Mouse (Mus musculus) fibroblast of lung, adult 2 months (primary cell): ENCODE data around the gene Wnk4.

Source experiments
- DNase-seq: peaks from one replicate; pipeline ENCODE4 v3.0.0-alpha.2; 2011; ENCODE audit warnings: low read depth

Gene Wnk4

DNA sequence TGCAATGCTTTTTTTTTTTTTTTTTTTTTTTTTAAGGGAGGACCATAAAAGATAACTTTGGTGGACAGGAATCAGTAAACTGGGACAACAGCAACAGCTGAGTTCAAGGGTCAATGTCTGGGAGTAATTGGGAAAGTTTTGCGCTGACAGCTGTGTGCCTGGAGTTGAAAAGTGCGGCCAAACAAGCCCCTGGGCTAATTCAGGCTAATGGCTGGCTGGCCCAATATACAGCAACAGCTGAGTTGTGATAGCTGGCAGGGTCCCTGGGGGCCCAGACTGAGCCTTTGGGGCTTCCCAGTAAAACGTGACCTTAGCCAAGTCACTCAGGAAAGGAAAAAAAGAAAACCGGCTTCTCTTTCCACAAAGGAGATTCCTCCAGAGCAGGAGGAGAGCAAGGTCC is 15.3 kb upstream of the Wnk4 start:
- DNase-seq, result no peak

DNA sequence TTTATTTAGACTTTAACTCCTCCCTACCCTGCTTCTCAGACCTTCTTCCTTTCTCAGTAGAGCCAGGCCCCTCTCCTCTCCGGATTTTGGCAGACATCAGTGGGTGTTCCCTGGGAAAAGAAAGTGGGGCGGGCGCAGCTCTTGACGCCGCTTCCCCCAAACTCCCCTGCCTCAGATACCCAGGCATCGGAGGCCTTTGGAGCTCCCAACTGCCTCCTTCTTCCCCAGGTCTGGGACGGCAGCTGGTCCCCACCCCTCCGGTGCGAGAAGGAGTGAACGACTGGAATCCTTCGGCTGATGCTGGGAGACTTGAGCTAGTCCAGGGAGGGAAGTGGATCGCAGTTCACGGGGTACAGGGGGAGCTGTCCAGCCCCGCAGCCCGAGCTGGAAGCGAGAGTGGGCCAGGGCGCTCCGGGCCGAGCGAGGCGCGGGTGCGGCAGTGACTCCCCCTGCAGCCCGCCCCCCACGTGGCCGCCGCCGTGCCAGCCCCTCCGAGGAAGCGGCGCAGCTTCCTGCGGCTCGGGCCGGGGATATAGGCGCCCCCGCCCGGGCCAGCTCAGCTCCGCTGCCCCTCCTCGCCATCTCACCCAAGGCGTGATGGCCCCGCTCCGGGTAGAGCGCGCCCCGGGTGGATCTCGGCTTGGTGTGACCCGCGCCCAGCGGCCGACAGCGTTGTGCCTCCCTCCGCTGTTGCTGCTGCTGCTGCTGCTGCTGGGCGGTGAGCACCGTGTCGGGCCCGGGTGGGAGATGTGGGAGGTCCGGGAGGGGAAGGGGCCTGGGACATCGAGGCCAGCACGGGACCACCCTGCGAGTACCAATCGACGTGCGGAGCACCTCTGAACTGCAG is 14.3 kb upstream of the Wnk4 start, which contains the start of gene Ramp2:
Gene Ramp2, plus strand, starts transcription at position 174 of the 847 bp plus-strand sequence.
- no peak for DNase-seq

DNA sequence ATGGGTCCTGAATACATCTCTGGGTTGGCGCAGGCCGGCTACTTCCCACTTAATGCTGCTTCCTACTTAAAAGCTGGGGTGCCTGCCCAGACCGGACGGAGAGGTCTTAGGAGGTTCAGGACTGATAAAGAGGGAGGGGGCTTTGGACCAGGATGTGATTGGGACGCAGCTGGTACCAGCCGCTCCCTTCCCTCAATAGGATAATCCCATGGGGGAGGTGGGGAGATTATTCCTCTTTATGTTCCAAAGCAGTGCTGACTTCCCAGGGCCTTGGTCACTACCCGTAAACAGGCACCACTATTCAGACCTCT is 13.7 kb upstream of the Wnk4 start:
- no peak for DNase-seq

DNA sequence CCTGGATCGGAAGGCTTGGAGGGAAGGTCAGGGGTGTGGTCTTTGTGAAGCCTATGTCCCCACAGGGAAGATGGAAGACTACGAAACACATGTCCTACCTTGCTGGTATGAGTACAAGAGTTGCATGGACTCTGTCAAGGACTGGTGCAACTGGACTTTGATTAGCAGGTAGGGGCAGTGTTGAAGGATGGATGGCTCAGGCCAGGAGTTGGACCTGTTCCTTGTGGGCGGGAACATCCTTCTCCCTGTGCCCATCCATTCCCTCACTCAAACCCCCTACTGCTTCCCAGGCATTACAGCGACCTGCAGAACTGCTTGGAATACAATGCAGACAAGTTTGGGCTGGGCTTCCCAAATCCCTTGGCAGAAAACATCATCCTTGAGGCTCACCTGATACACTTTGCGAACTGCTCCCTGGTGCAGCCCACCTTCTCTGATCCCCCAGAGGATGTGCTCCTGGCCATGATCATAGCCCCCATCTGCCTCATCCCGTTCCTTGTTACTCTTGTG is 12.8 kb upstream of the Wnk4 start:
- no peak for DNase-seq

DNA sequence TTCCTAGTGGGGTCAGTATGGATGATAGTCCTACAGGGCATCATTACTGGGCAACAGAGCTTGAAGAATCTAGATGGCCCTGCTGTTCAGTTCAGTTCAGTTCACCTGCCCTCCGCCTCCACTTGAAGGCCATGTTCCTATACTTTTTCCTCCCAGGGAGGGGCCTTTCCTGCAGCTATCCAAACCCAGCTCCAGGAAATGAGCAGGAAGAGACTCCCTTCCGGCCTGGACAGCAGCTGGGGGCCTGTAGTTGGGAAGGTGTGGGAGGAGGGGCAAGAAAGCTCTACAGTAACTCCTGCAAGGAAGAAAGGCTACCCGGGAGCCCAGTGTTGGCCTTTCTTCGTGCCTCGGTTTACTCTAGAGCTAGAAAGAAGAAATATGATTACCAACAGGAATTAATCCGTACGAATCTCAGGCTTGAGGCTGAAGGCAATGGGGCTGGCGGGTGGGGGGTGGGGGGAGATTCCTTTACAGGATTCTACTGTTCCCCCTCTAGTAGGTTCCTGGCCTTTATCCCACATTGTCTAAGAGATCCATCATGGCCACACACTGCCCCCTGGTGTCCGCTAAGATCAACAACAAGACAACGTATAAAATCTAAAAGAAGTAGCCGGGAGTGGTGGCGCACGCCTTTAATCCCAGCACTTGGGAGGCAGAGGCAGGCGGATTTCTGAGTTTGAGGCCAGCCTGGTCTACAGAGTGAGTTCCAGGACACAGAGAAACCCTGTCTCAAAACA is 11.9 kb upstream of the Wnk4 start:
- no peak for DNase-seq

DNA sequence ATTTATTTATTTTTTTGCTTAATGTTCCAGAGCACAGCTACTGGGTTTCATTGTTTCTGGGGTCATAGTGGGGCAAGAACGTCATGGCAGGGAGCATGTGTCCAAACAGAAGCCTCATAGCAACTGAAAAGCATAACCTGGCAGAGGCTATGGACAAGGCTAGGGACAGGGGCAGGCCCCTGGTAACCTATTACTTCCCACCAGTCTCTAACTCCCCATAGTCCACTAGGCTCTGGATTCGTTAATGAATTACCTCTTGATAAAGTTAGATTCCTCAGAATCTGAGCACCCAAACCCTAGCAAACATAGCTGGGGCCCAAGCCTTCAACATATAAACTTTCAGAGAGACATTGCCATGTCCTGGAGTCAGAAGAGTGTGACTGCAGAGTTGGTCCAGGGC is 9.3 kb upstream of the Wnk4 start:
- no peak for DNase-seq

DNA sequence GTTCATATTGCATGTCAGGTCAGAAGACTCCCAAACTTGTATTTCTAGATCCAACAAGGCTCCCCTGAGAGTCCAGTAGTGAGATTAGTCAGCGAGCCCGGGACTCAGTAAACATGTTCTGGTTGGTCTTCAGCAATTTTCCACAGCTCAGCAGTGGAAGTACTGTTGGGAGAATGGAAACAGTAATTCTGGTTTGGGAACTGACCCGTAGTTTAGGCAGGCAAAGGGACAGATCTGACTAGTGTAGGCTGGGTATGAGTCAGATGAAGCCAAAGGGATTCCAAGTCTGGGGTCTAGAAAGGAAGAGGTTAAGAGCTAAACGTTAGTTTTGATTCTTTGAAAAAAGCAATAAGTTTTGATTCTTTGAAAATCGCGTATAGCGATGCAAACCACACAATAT is 7.4 kb upstream of the Wnk4 start:
- peak; percentile 60 for DNase-seq

DNA sequence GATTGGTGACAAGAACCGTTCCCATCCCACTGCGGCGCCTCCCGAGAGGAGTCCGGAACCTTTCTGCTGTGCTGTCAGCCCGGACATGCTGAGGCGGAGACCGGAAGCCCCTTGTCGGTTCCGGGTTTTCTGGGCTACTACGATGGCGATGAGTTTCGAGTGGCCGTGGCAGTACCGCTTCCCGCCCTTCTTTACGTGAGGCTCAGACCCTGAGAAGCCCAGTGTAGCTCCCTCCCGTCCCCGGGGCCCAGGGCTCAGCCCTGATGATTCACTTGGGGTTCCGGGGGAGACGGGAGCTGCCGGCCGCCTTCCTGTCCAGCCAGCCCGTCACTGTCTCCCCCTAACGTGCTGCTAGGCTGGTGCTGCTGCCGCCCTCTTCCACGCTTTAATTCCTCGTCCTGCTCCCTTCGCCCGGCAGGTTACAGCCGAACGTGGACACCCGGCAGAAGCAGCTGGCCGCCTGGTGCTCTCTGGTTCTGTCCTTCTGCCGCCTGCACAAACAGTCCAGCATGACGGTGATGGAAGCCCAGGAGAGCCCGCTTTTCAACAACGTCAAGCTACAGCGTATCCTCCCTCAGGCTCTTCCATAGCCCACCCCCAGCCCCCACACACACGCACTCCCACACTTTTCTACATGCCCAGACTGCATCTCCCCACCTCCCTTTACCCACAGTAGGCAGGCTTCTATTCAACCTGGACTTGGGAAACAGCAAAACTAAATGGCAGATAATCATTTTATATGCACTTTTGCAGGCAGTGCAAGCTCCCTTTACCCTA is 6.6 kb upstream of the Wnk4 start, which contains the start of gene Vps25:
Gene Vps25, plus strand, starts transcription at position 95 of the 777 bp plus-strand sequence.
- no peak for DNase-seq

DNA sequence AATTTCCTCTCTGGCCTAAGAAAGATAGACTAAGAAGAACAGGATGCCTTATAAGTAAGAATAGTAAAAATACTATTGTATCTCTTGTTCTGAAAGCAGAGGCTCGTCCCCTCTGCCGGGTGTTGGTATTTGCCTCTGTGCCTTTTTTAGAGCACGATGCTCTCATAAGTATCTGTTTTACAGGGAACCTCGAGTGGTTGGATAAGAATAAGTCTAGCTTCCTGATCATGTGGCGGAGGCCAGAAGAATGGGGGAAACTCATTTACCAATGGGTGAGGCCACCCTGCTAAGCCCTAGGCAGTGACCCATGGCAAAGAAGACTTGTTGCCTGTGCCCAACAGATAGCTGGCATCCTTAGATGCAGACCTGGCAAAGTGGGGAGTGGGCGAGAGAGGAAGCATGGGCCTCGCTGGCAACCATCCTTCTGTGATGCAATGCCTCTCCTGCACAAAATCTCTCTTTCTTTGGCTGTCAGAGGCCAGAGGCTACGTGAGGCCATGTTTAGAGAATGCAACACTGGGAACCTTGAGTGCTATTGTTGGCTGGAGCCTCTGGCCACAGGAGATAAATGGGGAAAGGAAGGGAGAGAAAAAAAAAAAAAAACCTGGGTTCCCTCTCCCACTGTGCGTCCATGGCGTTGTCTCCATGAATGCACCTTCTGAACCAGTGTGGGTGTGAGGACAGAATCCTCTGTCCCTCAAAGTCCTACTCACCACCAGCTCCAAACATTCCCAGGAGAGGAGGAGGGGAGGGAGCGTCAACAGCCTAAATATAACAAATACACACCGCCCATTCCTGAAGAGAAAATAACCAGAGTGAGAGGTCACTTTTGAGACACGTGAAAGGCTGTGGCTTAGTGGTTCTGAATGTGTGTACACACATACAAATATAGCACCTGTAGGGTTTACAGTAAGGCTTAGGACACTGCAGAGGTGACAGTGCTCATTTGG is 4.3 kb upstream of the Wnk4 start:
- DNase-seq, result no peak

DNA sequence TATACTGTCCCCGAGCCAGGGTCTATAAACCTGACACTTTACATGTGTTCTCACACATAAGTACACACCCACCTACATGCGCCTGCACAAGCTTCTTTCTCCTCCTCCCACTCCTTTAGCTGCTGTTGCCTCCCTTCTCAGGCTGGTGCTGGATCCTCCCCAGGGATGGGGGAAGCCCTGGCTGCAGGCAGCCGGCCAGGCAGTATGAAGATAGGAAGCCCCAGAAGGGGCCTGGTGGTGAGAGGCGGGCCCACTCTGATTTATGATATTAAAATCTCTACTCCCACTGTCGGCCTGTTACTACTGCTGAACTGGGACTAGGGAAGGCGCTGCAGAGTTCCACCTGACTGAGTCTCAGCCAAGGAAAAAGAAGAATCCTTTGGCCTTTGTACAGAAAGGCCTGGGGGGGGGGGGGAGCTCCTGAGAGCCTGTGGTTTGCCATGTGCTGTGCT is 1.1 kb upstream of the Wnk4 start:
- DNase-seq, result no peak

DNA sequence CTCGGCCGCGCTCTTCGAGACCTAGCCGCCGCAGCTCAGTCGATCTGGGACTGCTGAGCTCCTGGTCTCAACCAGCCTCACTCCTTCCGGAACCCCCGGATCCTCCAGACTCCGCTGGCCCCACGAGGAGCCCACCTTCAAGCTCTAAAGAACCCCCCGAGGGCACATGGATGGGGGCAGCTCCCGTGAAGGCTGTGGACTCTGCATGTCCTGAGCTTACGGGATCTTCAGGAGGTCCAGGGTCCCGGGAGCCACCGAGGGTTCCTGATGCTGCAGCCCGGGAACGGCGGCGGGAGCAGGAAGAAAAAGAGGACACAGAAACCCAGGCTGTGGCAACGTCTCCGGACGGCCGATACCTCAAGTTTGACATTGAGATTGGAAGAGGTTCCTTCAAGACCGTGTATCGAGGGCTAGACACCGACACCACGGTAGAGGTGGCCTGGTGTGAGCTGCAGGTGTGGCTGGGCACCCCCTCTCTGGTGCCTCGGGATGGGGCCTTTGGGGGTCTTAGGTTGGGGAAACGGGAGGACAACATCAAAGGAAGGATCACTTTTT is 536 bp downstream of the Wnk4 start:
- DNase-seq, result no peak

DNA sequence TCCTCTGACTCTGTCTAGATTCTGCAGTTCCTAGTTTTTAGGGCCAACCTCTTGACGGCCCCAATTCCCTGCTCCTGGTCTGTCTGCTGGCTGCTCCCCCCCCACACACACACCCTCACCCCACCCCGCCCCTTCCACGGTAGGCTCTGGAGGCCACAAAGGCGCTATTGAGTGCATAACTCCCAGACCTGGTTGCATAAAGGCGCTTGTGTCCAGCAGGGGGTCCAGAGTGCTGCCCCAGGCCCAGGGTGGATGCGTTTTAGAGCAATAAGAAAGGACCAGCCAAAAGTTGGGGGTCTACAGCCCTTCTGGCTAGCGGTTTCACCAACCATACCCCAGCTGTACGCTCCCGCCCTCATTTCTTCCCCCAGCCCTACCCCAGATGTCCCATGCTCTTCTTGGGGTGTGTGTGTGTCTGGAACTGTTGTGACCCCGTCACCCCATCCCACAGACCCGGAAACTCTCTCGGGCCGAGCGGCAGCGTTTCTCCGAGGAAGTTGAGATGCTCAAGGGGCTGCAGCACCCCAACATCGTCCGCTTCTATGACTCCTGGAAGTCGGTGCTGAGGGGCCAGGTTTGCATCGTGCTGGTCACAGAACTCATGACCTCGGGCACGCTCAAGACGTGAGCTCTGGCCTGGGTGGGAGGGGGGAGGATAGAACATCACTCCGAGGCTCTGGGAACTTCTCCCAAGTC is 2.1 kb downstream of the Wnk4 start:
- DNase-seq, result no peak

DNA sequence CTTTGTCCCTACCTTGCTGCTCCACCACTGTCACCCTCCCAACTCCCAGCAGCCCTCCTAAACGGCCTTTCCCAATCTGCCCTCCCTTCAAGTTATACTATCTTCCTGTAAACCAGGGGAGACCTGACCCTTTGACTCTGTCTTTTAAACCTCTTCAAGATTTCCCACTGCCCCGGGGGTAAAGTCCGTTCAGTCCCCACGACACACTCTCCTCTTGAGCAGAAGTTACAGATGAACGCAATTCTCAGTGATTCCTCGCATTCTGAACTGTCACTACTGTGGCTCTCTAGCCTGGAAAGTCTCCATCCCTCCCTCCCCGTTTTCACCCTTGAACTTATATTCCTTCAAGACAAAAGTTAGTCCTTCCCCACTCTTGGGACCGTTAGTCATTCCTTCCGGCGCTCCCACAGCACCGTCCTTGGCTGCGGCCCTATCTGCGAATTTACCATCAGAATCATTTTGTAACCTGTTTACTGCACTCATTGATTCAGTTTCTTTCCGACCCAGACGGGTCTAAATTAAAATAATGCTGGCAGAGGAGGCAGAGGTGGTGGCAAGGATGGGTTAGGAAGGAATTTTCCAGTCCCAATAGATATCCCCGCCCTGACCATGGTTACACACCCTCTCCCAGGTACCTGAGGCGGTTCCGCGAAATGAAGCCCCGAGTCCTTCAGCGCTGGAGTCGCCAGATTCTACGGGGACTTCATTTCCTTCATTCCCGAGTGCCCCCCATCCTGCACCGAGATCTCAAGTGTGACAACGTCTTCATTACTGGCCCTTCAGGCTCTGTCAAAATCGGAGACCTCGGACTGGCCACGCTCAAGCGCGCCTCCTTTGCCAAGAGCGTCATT is 3.0 kb downstream of the Wnk4 start:
- DNase-seq, result no peak

DNA sequence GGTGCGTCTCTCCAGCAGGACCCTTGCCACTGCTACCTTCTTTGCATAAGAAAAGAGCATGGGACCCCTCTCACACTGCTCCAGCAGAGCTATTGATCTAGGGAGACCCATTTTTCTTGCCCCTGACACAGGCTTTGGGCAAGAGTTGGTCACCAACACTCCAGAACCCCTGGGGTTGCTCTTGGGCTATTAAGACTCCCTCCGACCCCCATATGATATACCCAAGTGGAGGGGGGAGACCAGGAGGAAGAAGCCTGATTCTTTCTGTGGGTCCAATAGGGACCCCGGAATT is 3.6 kb downstream of the Wnk4 start:
- DNase-seq, result no peak

DNA sequence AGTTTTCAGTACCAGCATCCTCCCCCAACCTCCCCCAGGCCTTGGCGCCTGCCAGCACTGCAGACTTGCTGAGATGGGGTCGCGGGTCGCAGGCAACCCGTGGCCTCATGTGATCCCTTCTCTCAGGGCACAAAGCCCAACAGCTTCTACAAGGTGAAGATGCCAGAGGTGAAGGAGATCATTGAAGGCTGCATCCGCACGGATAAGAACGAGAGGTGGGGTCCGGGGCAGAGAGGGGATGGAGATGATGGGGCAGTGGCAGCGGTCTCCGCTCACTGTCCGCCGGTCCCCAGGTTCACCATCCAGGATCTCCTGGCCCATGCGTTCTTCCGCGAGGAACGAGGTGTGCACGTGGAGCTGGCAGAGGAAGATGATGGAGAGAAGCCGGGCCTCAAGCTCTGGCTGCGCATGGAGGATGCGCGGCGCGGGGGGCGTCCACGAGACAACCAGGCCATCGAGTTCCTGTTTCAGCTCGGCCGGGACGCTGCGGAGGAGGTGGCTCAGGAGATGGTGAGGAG is 4.6 kb downstream of the Wnk4 start:
- no peak for DNase-seq

DNA sequence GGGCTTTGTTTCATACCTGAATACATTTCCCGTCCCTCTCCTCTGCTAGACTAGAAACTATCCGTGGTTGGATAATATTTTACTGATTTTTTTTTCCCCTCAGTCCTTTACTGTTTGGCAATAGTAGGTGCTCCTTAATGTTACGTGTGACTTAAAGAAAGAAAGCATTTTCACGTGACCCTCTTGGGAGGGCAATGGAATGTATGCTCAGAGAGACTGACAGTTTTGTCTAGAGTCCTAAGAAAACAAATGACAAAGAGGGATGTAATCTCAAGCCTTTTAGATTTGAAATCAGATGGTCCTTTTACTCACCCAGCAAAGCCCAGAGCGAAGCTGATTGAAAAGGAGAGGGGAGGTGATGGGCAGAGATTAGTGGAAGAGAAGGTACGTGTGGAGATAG is 5.5 kb downstream of the Wnk4 start:
- DNase-seq, result no peak

DNA sequence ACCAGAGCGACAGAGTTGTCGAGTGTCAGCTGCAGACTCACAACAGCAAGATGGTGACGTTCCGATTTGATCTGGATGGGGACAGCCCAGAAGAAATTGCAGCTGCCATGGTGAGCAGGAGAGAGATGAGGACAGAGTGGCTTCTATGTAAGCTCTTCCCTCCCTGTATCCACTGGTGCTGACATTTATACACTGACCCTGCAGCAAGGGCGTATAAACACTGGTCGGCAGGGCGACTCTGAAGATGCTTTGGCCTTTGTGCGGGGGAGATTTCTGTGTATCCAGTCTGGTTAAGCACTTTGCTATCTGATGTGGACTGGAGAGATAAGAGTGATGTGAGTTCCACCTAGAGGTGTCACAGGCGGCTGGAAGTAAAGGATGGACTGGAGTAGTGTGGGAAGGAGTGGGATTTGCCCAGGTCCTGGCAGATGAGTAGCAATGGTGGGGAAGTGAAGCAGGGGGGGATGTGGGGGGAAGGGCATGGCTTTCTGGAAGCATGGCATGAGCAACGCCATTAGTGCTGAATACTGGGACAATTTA is 9.3 kb downstream of the Wnk4 start:
- DNase-seq, result no peak

DNA sequence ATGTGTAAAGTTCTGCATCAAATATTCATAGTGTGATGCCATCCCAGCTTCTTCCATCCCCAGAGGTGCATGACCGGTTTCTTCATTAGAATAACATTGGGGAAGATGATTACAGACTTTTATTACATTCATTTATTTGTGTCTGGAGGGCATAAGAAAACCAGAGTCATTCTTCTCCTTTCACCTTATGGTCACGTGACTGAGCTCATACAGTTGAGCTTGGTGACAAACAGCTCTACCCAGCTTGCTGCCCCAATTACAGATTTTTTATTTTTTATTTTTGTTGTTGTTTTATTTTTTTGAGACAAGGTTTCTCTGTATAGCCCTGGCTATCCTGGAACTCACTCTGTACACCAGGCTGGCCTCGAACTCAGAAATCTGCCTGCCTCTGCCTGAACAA is 12.1 kb downstream of the Wnk4 start:
- no peak for DNase-seq

DNA sequence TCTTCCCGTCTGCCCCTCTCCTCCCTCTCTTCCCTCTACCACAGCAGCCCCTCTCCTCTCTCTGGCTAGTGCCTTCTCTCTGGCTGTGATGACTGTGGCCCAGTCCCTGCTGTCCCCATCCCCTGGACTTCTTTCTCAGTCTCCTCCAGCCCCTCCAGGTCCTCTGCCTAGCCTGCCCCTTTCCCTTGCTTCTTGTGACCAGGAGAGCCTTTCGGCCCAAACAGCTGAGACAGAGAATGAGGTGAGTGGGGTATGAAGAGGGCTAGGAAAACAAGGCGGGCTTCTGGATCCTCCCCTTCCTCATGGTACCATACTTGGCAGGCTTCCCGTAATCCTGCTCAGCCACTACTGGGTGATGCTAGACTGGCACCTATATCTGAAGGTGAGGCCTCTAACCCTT is 14.9 kb downstream of the Wnk4 start:
- DNase-seq, result no peak
